Mouse (Mus musculus): Measurements from ENCODE around the gene Ddb2. TPM values are rescaled to one million over a fixed set of nuclear protein-coding genes. Genes with fewer than 3 reads are reported as not detected.

Gene Ddb2
- polyA plus RNA-seq, 1 experiment = 32.4 TPM

DNA sequence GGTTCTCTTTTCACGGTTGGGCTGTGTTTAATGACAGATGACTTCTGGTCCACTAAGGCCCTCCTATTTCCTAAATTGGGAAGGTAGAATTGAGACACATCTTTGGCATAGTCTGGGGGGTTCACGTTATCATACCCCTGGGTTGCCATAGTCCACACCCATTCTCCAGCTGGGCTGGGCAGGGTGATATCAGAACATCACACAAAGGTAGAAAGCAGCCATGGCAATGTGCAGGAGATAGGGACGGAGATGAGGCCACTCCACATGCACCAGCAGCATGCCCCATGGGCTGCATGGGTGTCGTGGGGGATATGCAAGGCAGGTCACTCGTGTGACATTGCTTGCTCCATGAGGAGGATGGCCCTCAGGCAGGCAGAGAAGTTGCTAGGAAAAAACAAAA, 73.2 kb downstream of the Ddb2 start:
- WGBS = 62% methylated on average over 5 of the region's 5 CpGs
- TF ChIP-seq POLR2A (IDR thresholded peaks at IDR 0.05; ENCODE audit: borderline replicate concordance, control insufficient read depth, low read depth, low read length) (no peak), CTCF (IDR thresholded peaks at IDR 0.05; ENCODE audit: control insufficient read depth, insufficient read depth, low read length) (no peak)
- H3K27ac ChIP-seq (ENCODE audit: control insufficient read depth, insufficient read depth, low read depth, low read length, poor library complexity) = no peak overlapping the region
- no peak overlapping the region for H3K4me3 ChIP-seq (replicated peaks; ENCODE audit: control insufficient read depth, low read depth, low read length)
- H3K4me1 ChIP-seq (ENCODE audit: control insufficient read depth, insufficient read depth, low read length) = no peaks in the 10 kb centered on the region

DNA sequence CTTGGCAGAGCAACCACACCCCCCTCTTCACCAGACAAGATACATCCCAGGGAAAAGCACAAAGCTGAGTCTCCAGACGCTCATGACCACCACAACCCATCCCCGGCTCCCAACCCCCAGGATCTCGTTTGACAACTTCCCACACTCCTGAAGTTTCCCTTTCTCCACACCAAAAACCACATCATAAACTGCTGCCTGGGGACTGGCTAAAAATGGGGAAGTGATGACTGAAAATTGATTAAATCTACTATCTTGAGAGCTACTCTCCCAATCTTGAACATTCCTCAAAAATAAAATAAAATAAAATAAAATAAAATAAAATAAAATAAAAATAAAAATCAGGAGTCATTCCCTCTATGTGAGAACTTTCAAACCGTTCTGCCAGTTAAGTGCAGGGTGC, 73.8 kb downstream of the Ddb2 start:
- no peak overlapping the region for H3K27ac ChIP-seq (ENCODE audit: control insufficient read depth, insufficient read depth, low read depth, low read length, poor library complexity)
- WGBS = 57% methylated on average over 4 of the region's 4 CpGs
- no peaks in the 10 kb centered on the region for H3K4me1 ChIP-seq (ENCODE audit: control insufficient read depth, insufficient read depth, low read length)
- no peak overlapping the region for H3K4me3 ChIP-seq (replicated peaks; ENCODE audit: control insufficient read depth, low read depth, low read length)
- TF ChIP-seq CTCF (IDR thresholded peaks at IDR 0.05; ENCODE audit: control insufficient read depth, insufficient read depth, low read length) (no peak), POLR2A (IDR thresholded peaks at IDR 0.05; ENCODE audit: borderline replicate concordance, control insufficient read depth, low read depth, low read length) (no peak)

Other genes with a start within 250 kb of the Ddb2 start
- 2.1 and 2.4 TPM in 2 replicates for gene Rapsn, start 201.4 kb downstream of the Ddb2 start, polyA plus RNA-seq (2011; ENCODE audit: insufficient read depth, insufficient read length, low replicate concordance, missing spikeins)
- gene Psmc3, start 183.0 kb downstream of the Ddb2 start, polyA plus RNA-seq (2011; ENCODE audit: insufficient read depth, insufficient read length, low replicate concordance, missing spikeins) = 264 and 333 TPM in 2 replicates
- 6.8 and 15.6 TPM in 2 replicates for gene Slc39a13, start 166.6 kb downstream of the Ddb2 start, polyA plus RNA-seq (2011; ENCODE audit: insufficient read depth, insufficient read length, low replicate concordance, missing spikeins)
- 28.0 and 65.7 TPM in 2 replicates for gene Spi1, start 154.6 kb downstream of the Ddb2 start, polyA plus RNA-seq (2011; ENCODE audit: insufficient read depth, insufficient read length, low replicate concordance, missing spikeins)
- gene Mybpc3, start 118.8 kb downstream of the Ddb2 start, polyA plus RNA-seq (2011; ENCODE audit: insufficient read depth, insufficient read length, low replicate concordance, missing spikeins) = 0.54 and 1.1 TPM in 2 replicates
- gene Madd, start 53.1 kb downstream of the Ddb2 start, polyA plus RNA-seq (2011; ENCODE audit: insufficient read depth, insufficient read length, low replicate concordance, missing spikeins) = 20.5 and 44.4 TPM in 2 replicates
- 11.0 and 14.0 TPM in 2 replicates for gene Nr1h3, start 34.1 kb downstream of the Ddb2 start, polyA plus RNA-seq (2011; ENCODE audit: insufficient read depth, insufficient read length, low replicate concordance, missing spikeins)
- gene Acp2, start 34.1 kb downstream of the Ddb2 start, polyA plus RNA-seq (2011; ENCODE audit: insufficient read depth, insufficient read length, low replicate concordance, missing spikeins) = 5.8 and 11.9 TPM in 2 replicates
- 2.6 and 6.7 TPM in 2 replicates for gene Pacsin3, start 19.0 kb upstream of the Ddb2 start, polyA plus RNA-seq (2011; ENCODE audit: insufficient read depth, insufficient read length, low replicate concordance, missing spikeins)
- gene Arfgap2, start 28.0 kb upstream of the Ddb2 start, polyA plus RNA-seq (2011; ENCODE audit: insufficient read depth, insufficient read length, low replicate concordance, missing spikeins) = 31.3 and 47.4 TPM in 2 replicates
- 3.8 and 7.8 TPM in 2 replicates for gene 1110051M20Rik, start 207.7 kb upstream of the Ddb2 start, polyA plus RNA-seq (2011; ENCODE audit: insufficient read depth, insufficient read length, low replicate concordance, missing spikeins)
- 3.3 and 4.5 TPM in 2 replicates for gene Lrp4, start 220.5 kb upstream of the Ddb2 start, polyA plus RNA-seq (2011; ENCODE audit: insufficient read depth, insufficient read length, low replicate concordance, missing spikeins)

All from bone marrow, adult 2 months (tissue).